Mouse (Mus musculus) lung, embryonic 16.5 days (tissue): ENCODE measurements at regions not wholly inside any gene's neighbourhood (a gene's known extent, or its start where the extent isn't known, plus 50 kb on each side); places are given as distances from the start of the nearest gene placed in this dataset.

Experiments
- ATAC-seq: fragments of 200-750 bp; cut with Nextera tagmentation; 2 replicates; pipeline ENCODE4 v1.8.0; 2017; ENCODE audit warnings: low read depth, mild to moderate bottlenecking, moderate library complexity
- H3K27ac ChIP-seq: fragments of 300-500 bp; sonication (generic); 2 replicates; pipeline ENCODE4 v1.5.1; 2014; ENCODE audit warnings: mild to moderate bottlenecking, control low read depth, low read length
- H3K27me3 ChIP-seq: fragments of 300-500 bp; sonication (generic); 2 replicates; pipeline ENCODE4 v1.6.1; 2014; ENCODE audit warnings: low read depth, low read length, mixed read lengths; ENCODE audit not compliant: control insufficient read depth, insufficient read depth
- H3K36me3 ChIP-seq: fragments of 300-500 bp; sonication (generic); 2 replicates; pipeline ENCODE4 v1.6.1; 2014; ENCODE audit warnings: low read length; ENCODE audit not compliant: control insufficient read depth, insufficient read depth
- H3K4me1 ChIP-seq: fragments of 300-500 bp; sonication (generic); replicated peaks from 2 replicates; pipeline ENCODE4 v1.6.1; 2014; ENCODE audit warnings: low read length, mixed read lengths; ENCODE audit not compliant: control insufficient read depth, insufficient read depth
- H3K4me2 ChIP-seq: fragments of 300-500 bp; sonication (generic); 2 replicates; pipeline ENCODE4 v1.6.1; 2014; ENCODE audit warnings: low read depth, low read length, control low read depth
- H3K4me3 ChIP-seq: fragments of 300-500 bp; sonication (generic); 2 replicates; pipeline ENCODE4 v1.5.1; 2014; ENCODE audit warnings: mild to moderate bottlenecking, low read length, control low read depth
- H3K9ac ChIP-seq: fragments of 300-500 bp; sonication (generic); 2 replicates; pipeline ENCODE4 v1.6.1; 2014; ENCODE audit warnings: low read length, control low read depth
- H3K9me3 ChIP-seq: fragments of 300-500 bp; sonication (generic); 2 replicates; pipeline ENCODE4 v1.6.1; 2016; ENCODE audit warnings: low read length; ENCODE audit not compliant: control insufficient read depth
- WGBS: fragments of 180-500 bp; shearing (Covaris S2); extraction: QIAGEN DNeasy Blood & Tissue Kit; methylation state at CpG from one replicate; pipeline ENCODE4 v1.1.7; 2014; 5-methylcytosine and 5-hydroxymethylcytosine counted together

GRCm38 (mm10) chr10:101004687-101005086 lies 414.4 kb downstream of the 1700017N19Rik start:
- Histone ChIP-seq H3K9me3 (no peaks in the 10 kb centered on the region), H3K4me3 (no peak overlapping the region), H3K4me1 (no peaks in the 10 kb centered on the region), H3K27me3 (no peaks in the 10 kb centered on the region), H3K27ac (no peak overlapping the region), H3K36me3 (no peaks in the 10 kb centered on the region), H3K4me2 (no peak overlapping the region), H3K9ac (no peak overlapping the region)
- 70% methylated on average over 4 of the region's 4 CpGs for WGBS
- no peak for ATAC-seq

DNA sequence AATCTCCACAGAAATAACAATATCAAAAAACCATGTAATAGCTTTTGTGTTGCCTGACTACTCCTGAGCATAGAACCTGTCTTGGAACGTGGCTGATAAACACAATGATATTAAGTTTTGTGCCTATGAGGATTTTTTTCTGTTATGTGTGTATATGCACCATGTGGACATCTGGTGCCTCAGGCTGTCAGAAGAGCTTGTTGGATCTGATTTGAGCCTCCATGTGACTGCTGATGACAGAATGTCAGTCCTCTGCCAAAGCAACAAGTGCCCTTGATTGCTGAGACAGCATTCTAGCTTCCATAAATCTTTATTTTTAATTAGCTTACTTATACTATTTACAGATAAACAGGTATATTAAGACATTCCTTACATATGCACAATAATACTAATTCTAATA lies 425.1 kb downstream of the 1700017N19Rik start:
- H3K36me3 ChIP-seq = no peaks in the 10 kb centered on the region
- no peak overlapping the region for H3K9ac ChIP-seq
- H3K9me3 ChIP-seq = no peaks in the 10 kb centered on the region
- no peak overlapping the region for H3K4me3 ChIP-seq
- ATAC-seq = no peak
- no peak overlapping the region for H3K4me2 ChIP-seq
- 58% methylated on average over 1 of the region's 1 CpGs for WGBS
- no peaks in the 10 kb centered on the region for H3K27me3 ChIP-seq
- no peaks in the 10 kb centered on the region for H3K4me1 ChIP-seq
- no peak overlapping the region for H3K27ac ChIP-seq

DNA sequence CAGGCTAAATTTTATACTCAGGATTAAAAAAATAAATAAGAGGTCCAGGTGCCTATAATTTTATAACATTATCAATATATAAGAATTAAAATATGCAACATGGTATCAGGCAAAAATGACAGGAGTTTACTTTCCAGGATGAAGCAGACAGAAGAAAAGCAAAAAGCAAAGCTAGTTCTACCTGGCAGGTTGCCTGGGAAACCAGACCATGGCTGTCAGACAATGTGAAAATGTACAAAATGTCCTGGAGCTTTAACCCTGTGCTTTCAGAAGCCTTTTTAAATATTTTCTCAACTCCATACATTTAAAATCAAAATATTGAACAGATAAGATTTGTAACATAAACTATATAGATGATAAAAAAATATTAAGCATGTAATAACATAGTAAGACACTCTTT lies 448.3 kb downstream of the 1700017N19Rik start:
- H3K27me3 ChIP-seq = no peaks in the 10 kb centered on the region
- H3K4me3 ChIP-seq = no peak overlapping the region
- H3K4me2 ChIP-seq = no peak overlapping the region
- H3K9ac ChIP-seq = no peak overlapping the region
- ATAC-seq = no peak
- H3K36me3 ChIP-seq = no peaks in the 10 kb centered on the region
- no peaks in the 10 kb centered on the region for H3K9me3 ChIP-seq
- no peaks in the 10 kb centered on the region for H3K4me1 ChIP-seq
- no peak overlapping the region for H3K27ac ChIP-seq

DNA sequence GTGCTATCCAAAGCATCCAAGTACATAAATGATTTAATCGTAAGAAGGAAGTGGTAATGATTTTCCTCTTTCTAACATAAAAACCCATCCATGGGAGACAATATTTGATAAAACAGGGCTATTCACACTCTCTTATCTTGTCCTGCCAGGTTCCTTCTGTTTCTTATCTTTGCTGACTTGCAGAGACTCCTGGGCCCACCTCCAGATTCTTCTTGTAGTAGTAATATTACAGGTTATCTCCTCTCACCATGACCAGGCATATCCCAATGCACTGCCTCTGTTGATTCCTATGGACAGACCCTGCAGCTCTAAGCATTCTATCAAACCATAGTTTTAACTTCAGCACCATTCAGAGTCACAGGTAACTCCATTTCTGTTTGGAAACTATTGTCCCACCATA lies 448.8 kb downstream of the 1700017N19Rik start:
- Histone ChIP-seq H3K36me3 (no peaks in the 10 kb centered on the region), H3K4me2 (no peak overlapping the region), H3K4me3 (no peak overlapping the region), H3K27me3 (no peaks in the 10 kb centered on the region), H3K27ac (no peak overlapping the region), H3K4me1 (no peaks in the 10 kb centered on the region), H3K9ac (no peak overlapping the region), H3K9me3 (no peaks in the 10 kb centered on the region)
- 78% methylated on average over 1 of the region's 1 CpGs for WGBS
- ATAC-seq = no peak
